Mouse (Mus musculus): Measurements from ENCODE around the gene Slc44a3. TPM values are rescaled to one million over a fixed set of nuclear protein-coding genes. Genes with fewer than 3 reads are reported as not detected.

Slc44a3 gene
- polyA plus RNA-seq, 1 experiment from 2014 or later: 6.2 TPM

- H3K27me3 ChIP-seq: no peaks in the 10 kb centered on the region
- H3K4me2 ChIP-seq (replicated peaks): peak overlapping the region; percentile 21; the same call in 1 of the 2 replicates
- no peak overlapping the region for H3K4me3 ChIP-seq (replicated peaks)
- H3K4me1 ChIP-seq: peaks cover 22% of the 10 kb centered on the region
- peak; percentile 72 for ATAC-seq (ENCODE audit: insufficient number of reproducible peaks, low FRiP score, low TSS enrichment, low read depth)
- H3K27ac ChIP-seq (replicated peaks): peak overlapping the region; percentile 80
- WGBS: 29% methylated on average over 17 of the region's 17 CpGs
- H3K36me3 ChIP-seq: no peaks in the 10 kb centered on the region
- H3K9ac ChIP-seq: no peak overlapping the region
- H3K9me3 ChIP-seq (replicated peaks): no peaks in the 10 kb centered on the region
Measured at GRCm38 (mm10) chr3:121526096-121527093, 5.8 kb downstream of the Slc44a3 start.

- peak; percentile 74 for ATAC-seq (ENCODE audit: insufficient number of reproducible peaks, low FRiP score, low TSS enrichment, low read depth)
- no peak overlapping the region for H3K9ac ChIP-seq
- H3K9me3 ChIP-seq (replicated peaks): no peaks in the 10 kb centered on the region
- no peaks in the 10 kb centered on the region for H3K36me3 ChIP-seq
- H3K4me2 ChIP-seq (replicated peaks): no peak overlapping the region
- no peaks in the 10 kb centered on the region for H3K27me3 ChIP-seq
- H3K4me1 ChIP-seq: peaks cover 15% of the 10 kb centered on the region
- no peak overlapping the region for H3K4me3 ChIP-seq (replicated peaks)
- WGBS: 71% methylated on average over 10 of the region's 10 CpGs
- H3K27ac ChIP-seq (replicated peaks): peak overlapping the region; percentile 39; the same call in 1 of the 2 replicates
Measured at GRCm38 (mm10) chr3:121521633-121522125, 10.5 kb downstream of the Slc44a3 start.

- 0 out of 2 replicates have a peak overlapping the region, but pooled peaks have one; percentile 39 for H3K27ac ChIP-seq (replicated peaks)
- H3K4me2 ChIP-seq (replicated peaks): no peak overlapping the region
- H3K4me3 ChIP-seq (replicated peaks): no peak overlapping the region
- H3K36me3 ChIP-seq: no peaks in the 10 kb centered on the region
- H3K9me3 ChIP-seq (replicated peaks): no peaks in the 10 kb centered on the region
- no peak overlapping the region for H3K9ac ChIP-seq
- H3K27me3 ChIP-seq: no peaks in the 10 kb centered on the region
- 70% methylated on average over 3 of the region's 3 CpGs for WGBS
- peaks cover 10% of the 10 kb centered on the region for H3K4me1 ChIP-seq
- no peak for ATAC-seq (ENCODE audit: insufficient number of reproducible peaks, low FRiP score, low TSS enrichment, low read depth)
Measured at GRCm38 (mm10) chr3:121521123-121521522, 11.1 kb downstream of the Slc44a3 start.

- H3K9me3 ChIP-seq (replicated peaks): no peaks in the 10 kb centered on the region
- no peak overlapping the region for H3K4me3 ChIP-seq (replicated peaks)
- no peaks in the 10 kb centered on the region for H3K27me3 ChIP-seq
- H3K4me2 ChIP-seq (replicated peaks): no peak overlapping the region
- 92% methylated on average over 8 of the region's 8 CpGs for WGBS
- H3K9ac ChIP-seq: no peak overlapping the region
- no peak overlapping the region for H3K27ac ChIP-seq (replicated peaks)
- no peak for ATAC-seq (ENCODE audit: insufficient number of reproducible peaks, low FRiP score, low TSS enrichment, low read depth)
- no peaks in the 10 kb centered on the region for H3K36me3 ChIP-seq
- no peaks in the 10 kb centered on the region; the same call in 1 of the 2 replicates for H3K4me1 ChIP-seq
Measured at GRCm38 (mm10) chr3:121517030-121517429, 15.2 kb downstream of the Slc44a3 start.

- H3K9ac ChIP-seq: no peak overlapping the region
- H3K4me3 ChIP-seq (replicated peaks): no peak overlapping the region
- whole genome bisulfite sequencing: 53% methylated on average over 5 of the region's 5 CpGs
- H3K36me3 ChIP-seq: no peaks in the 10 kb centered on the region
- H3K9me3 ChIP-seq (replicated peaks): no peaks in the 10 kb centered on the region
- no peak for ATAC-seq (ENCODE audit: insufficient number of reproducible peaks, low FRiP score, low TSS enrichment, low read depth)
- H3K4me1 ChIP-seq: 0 out of 2 replicates have a peak, but pooled peaks cover 5% of the 10 kb centered on the region
- no peaks in the 10 kb centered on the region for H3K27me3 ChIP-seq
- no peak overlapping the region for H3K4me2 ChIP-seq (replicated peaks)
- H3K27ac ChIP-seq (replicated peaks): no peak overlapping the region
Measured at GRCm38 (mm10) chr3:121509141-121509540, 23.1 kb downstream of the Slc44a3 start.

- no peak overlapping the region for H3K9ac ChIP-seq
- no peak overlapping the region for H3K27ac ChIP-seq (replicated peaks)
- no peak overlapping the region for H3K4me2 ChIP-seq (replicated peaks)
- H3K36me3 ChIP-seq: no peaks in the 10 kb centered on the region
- no peak for ATAC-seq (ENCODE audit: insufficient number of reproducible peaks, low FRiP score, low TSS enrichment, low read depth)
- no peak overlapping the region for H3K4me3 ChIP-seq (replicated peaks)
- WGBS: 92% methylated on average over 14 of the region's 14 CpGs
- H3K27me3 ChIP-seq: no peaks in the 10 kb centered on the region
- H3K9me3 ChIP-seq (replicated peaks): no peaks in the 10 kb centered on the region
- H3K4me1 ChIP-seq: 0 out of 2 replicates have a peak, but pooled peaks cover 5% of the 10 kb centered on the region
Measured at GRCm38 (mm10) chr3:121507678-121508077, 24.5 kb downstream of the Slc44a3 start.

GRCm38 (mm10) chr3:121506756-121507155, 25.4 kb downstream of the Slc44a3 start:
- no peaks in the 10 kb centered on the region for H3K27me3 ChIP-seq
- H3K9me3 ChIP-seq (replicated peaks): no peaks in the 10 kb centered on the region
- 0 out of 2 replicates have a peak, but pooled peaks cover 5% of the 10 kb centered on the region for H3K4me1 ChIP-seq
- H3K4me3 ChIP-seq (replicated peaks): no peak overlapping the region
- ATAC-seq (ENCODE audit: insufficient number of reproducible peaks, low FRiP score, low TSS enrichment, low read depth): no peak
- H3K4me2 ChIP-seq (replicated peaks): no peak overlapping the region
- no peaks in the 10 kb centered on the region for H3K36me3 ChIP-seq
- H3K27ac ChIP-seq (replicated peaks): no peak overlapping the region
- WGBS: 91% methylated on average over 7 of the region's 7 CpGs
- no peak overlapping the region for H3K9ac ChIP-seq

GRCm38 (mm10) chr3:121506175-121506574, 26.0 kb downstream of the Slc44a3 start:
- Histone ChIP-seq H3K4me2 (replicated peaks) (no peak overlapping the region), H3K4me3 (replicated peaks) (no peak overlapping the region), H3K27ac (replicated peaks) (no peak overlapping the region), H3K4me1 (0 out of 2 replicates have a peak, but pooled peaks cover 5% of the 10 kb centered on the region), H3K9ac (no peak overlapping the region), H3K27me3 (no peaks in the 10 kb centered on the region), H3K36me3 (no peaks in the 10 kb centered on the region), H3K9me3 (replicated peaks) (no peaks in the 10 kb centered on the region)
- ATAC-seq (ENCODE audit: insufficient number of reproducible peaks, low FRiP score, low TSS enrichment, low read depth): no peak
- 81% methylated on average over 8 of the region's 8 CpGs for WGBS

GRCm38 (mm10) chr3:121504927-121505487, 27.2 kb downstream of the Slc44a3 start:
- H3K4me3 ChIP-seq (replicated peaks): no peak overlapping the region
- H3K9me3 ChIP-seq (replicated peaks): no peaks in the 10 kb centered on the region
- 0 out of 2 replicates have a peak overlapping the region, but pooled peaks have one; percentile 17 for H3K27ac ChIP-seq (replicated peaks)
- no peaks in the 10 kb centered on the region for H3K36me3 ChIP-seq
- WGBS: 64% methylated on average over 8 of the region's 8 CpGs
- H3K4me1 ChIP-seq: peaks cover 5% of the 10 kb centered on the region; the same call in 1 of the 2 replicates
- no peak overlapping the region for H3K9ac ChIP-seq
- no peaks in the 10 kb centered on the region for H3K27me3 ChIP-seq
- ATAC-seq (ENCODE audit: insufficient number of reproducible peaks, low FRiP score, low TSS enrichment, low read depth): no peak
- H3K4me2 ChIP-seq (replicated peaks): no peak overlapping the region

- no peak for ATAC-seq (ENCODE audit: insufficient number of reproducible peaks, low FRiP score, low TSS enrichment, low read depth)
- 92% methylated on average over 5 of the region's 5 CpGs for WGBS
Measured at GRCm38 (mm10) chr3:121500734-121501133, 31.5 kb downstream of the Slc44a3 start.

GRCm38 (mm10) chr3:121500225-121500624, 32.0 kb downstream of the Slc44a3 start:
- H3K27me3 ChIP-seq: no peaks in the 10 kb centered on the region
- H3K4me3 ChIP-seq (replicated peaks): no peak overlapping the region
- no peak; the same call in 1 of the 2 replicates for ATAC-seq (ENCODE audit: insufficient number of reproducible peaks, low FRiP score, low TSS enrichment, low read depth)
- 54% methylated on average over 10 of the region's 10 CpGs for WGBS
- no peak overlapping the region for H3K27ac ChIP-seq (replicated peaks)
- H3K4me2 ChIP-seq (replicated peaks): no peak overlapping the region
- H3K36me3 ChIP-seq: no peaks in the 10 kb centered on the region
- no peaks in the 10 kb centered on the region for H3K9me3 ChIP-seq (replicated peaks)
- no peak overlapping the region for H3K9ac ChIP-seq
- H3K4me1 ChIP-seq: peaks cover 4% of the 10 kb centered on the region; the same call in 1 of the 2 replicates

More at GRCm38 (mm10) chr3:121500734-121501133, 31.5 kb downstream of the Slc44a3 start:
- Histone ChIP-seq H3K4me3 (replicated peaks) (no peak overlapping the region), H3K4me1 (peaks cover 5% of the 10 kb centered on the region; the same call in 1 of the 2 replicates), H3K9me3 (replicated peaks) (no peaks in the 10 kb centered on the region), H3K36me3 (no peaks in the 10 kb centered on the region), H3K27me3 (no peaks in the 10 kb centered on the region), H3K4me2 (replicated peaks) (no peak overlapping the region), H3K27ac (replicated peaks) (no peak overlapping the region), H3K9ac (no peak overlapping the region)

All from embryonic facial prominence, embryonic 15.5 days (tissue).